Mouse (Mus musculus) cerebellum, adult 8-10 months (tissue): ENCODE measurements around the gene Gm45062.

ENCODE experiments used
- DNase-seq: peaks from one replicate; pipeline ENCODE4 v3.0.0; 2022

Gm45062 gene

DNA sequence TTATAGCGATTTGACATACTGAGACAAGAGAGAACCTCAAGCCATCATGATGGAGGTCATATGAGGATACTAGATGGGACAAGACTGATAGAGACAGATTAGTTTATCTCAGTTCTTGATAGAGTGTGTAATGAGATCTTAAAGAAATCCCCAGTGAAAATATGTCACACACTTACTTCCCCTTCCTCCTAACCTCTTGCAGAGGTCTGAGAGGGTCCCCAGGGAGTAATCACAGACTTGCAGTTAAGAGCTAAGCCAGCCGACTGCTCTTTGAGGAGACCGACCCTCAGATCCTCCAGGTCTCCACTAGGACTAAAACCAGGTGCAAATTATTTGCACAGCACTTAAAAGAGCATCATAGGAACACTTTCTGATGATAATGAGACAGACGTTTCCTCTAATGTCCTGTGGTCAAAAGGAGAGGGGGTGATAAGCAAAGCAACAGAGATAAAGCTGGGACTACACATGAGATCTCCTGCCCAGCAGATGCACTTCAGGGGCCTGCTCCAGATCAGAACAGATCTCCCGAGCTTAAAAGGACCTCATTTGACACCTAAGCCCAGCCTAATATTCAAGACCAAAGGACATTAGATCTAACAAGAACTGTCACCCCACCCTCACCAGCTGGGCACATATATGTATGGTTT, 372.9 kb downstream of the Gm45062 start:
- no peak for DNase-seq

DNA sequence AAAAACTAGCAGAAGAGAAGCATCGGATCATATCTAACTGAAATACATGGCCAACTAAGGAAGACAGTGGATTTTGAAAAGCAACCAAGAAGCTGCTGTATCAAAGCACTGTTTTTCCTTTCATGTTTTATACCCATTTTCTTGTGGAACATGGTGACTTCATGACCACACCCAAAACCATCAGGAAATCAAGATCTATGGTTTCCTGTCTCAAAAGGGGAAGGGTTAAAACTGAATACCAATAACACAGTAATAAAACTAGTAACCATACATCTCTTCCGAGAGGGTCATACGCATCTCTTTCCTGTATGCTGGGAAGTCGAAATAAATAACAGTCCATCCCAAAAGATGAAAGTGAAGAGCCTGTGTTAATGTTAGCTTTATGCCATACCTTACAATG, 373.5 kb downstream of the Gm45062 start:
- DNase-seq, result no peak

DNA sequence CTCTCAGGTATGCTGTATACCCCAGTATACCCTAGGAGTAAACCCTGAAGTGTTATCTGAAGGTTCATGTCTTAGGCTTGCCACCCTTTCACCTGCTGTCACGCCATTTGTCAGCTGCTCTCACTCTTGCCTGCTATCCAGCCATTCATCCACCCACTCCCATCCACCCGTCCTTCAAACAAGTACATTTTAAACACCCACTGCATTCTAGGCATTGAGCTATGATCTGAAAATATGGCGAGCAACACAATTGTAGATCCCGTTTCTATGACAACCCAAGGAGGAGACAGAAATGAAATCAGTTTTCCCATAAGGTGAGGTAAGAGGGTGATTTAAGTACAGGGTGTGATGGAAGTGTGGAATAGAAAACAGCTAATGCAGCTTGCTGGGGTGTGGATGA, 378.9 kb downstream of the Gm45062 start:
- no peak for DNase-seq

DNA sequence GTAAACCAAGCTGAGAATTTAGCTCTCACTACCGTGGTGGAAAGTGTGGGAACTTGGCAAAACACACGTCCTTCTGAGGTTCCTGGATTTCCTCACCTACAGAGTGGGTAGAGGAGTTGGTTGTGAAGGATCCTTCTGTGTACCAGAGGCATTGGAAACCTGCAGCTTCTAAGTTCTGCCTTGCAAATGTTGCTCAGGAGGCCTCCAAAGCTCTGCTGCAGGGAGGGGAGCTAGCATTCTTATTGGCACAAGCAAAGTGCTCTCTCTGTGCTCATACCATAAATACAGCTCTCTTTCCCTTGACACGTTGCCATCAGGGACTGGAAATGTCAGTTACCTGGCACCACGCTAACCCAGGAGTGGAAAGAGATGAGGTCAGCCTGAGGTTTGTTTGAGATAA, 379.6 kb downstream of the Gm45062 start:
- peak; percentile 29 for DNase-seq

DNA sequence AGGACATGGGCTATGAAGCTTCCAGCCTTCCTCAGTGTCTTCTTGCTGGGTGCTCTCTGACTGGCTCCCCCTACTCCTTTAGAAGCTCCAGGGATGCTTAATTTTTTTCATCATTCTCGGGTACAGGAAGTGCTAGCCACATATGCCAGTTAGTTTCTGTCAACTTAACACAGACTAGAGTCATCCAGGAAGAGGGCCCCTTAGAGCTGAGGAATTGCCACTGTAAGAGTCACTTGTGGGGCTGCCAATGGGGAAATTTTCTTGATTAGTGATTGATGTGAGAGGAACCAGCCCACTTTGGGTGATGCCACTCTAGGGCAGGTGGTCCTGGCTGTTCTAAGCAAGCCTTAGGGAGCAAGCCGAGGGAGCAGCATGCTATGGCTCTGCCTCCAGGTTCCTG, 380.3 kb downstream of the Gm45062 start:
- DNase-seq, result no peak

DNA sequence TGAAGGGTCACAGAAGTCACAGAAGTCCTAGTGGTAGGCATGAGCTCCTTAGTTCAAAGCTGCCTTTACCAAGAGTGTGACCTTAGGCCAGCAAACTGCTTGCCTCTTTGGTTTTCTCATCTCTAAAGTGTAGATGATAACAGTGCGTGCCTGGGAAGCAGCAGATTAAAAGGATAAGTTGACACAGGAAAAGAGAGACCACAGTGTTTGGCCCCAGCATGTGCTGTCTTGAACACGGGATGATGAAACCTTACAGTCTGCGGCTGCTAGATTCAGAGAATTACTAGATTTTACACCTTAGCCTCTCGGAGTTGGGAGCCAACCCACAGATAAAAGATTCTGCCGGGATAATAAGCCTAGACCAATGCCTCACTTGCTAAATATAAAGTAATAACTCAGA, 381.6 kb downstream of the Gm45062 start:
- DNase-seq, result no peak

DNA sequence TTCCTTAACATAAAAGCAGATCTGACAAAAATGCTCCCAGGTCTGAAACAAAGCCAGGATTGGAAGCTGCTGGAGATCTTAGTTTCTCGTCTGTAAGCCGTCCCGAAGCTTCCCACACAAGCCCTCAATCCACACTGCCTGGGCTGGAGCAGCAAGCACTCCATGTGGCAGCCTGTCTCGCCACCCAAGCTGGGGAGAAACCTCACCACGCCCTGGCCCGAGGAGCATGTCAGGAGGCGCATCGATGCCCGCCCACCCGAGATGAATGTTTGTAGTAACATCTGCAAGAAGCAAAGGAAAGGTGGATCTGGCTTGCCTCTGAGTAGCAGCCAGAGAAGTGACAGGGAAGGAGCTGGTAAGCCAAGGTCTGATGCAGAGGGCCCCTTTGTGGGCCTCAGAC, 385.5 kb downstream of the Gm45062 start:
- no peak for DNase-seq

DNA sequence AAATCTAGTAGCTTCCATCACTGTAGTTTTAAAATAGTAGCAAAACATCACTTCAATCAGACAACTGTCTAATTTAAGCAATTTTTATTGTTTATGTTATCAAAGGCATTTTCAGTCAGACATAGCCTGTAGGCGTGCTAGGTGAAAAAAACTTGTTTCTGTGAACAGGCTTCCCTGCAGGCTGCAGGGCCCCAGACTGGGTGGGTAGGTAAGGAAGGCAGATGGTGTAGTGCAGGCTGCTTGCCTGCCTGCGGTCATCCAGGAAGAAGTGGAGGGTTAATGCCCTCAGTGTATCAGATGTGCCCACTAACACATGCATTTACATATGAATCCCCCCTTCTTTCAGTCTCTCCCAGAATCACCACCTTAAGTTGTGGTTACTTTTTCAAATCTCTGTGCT, 386.5 kb downstream of the Gm45062 start:
- peak; percentile 23 for DNase-seq
